Mouse (Mus musculus) liver, embryonic 14.5 days (tissue): ENCODE results near the gene Wars2. TPM values are rescaled to one million over a fixed set of nuclear protein-coding genes. Genes with fewer than 3 reads are reported as not detected.

Source experiments
- ATAC-seq: fragments of 200-750 bp; cut with Nextera tagmentation; 2 replicates; pipeline ENCODE4 v1.8.0; 2017; ENCODE audit warnings: moderate number of reproducible peaks, mild to moderate bottlenecking, moderate library complexity; ENCODE audit not compliant: insufficient read depth
- DNase-seq, 3 experiments: peaks; one replicate each; pipeline ENCODE4 v3.0.0-alpha.2; 2012 to 2013; ENCODE audit warnings: low read depth in 3 of 3, low spot score in 3 of 3
- H3K27ac ChIP-seq: fragments of 300-500 bp; sonication (generic); 2 replicates; pipeline ENCODE4 v1.5.1; 2014; ENCODE audit warnings: moderate library complexity, mild to moderate bottlenecking, control low read depth, inconsistent platforms
- H3K27me3 ChIP-seq: fragments of 300-500 bp; sonication (generic); 2 replicates; pipeline ENCODE4 v1.6.1; 2014; ENCODE audit warnings: mild to moderate bottlenecking, low read length, moderate library complexity; ENCODE audit not compliant: control insufficient read depth, insufficient read depth
- H3K36me3 ChIP-seq: fragments of 300-500 bp; sonication (generic); replicated peaks from 2 replicates; pipeline ENCODE4 v1.6.1; 2014; ENCODE audit warnings: low read depth; ENCODE audit not compliant: control insufficient read depth, insufficient read depth
- H3K4me1 ChIP-seq, 2 experiments: fragments of 200-500 bp in 1 of 2; fragments of 300-500 bp in 1 of 2; sonication (generic) in 1 of 2; replicated peaks; 2 replicates each; pipeline ENCODE4 v1.6.1; 2012 to 2014; ENCODE audit warnings: antibody characterized with exemption in 1 of 2, inconsistent platforms in 1 of 2, low read length in 1 of 2; ENCODE audit not compliant: control insufficient read depth in 2 of 2, insufficient read depth in 2 of 2
- H3K4me2 ChIP-seq: fragments of 300-500 bp; sonication (generic); 2 replicates; pipeline ENCODE4 v1.6.1; 2014; ENCODE audit warnings: low read depth, mild to moderate bottlenecking, control low read depth, moderate library complexity
- H3K4me3 ChIP-seq, 2 experiments: fragments of 200-500 bp in 1 of 2; fragments of 300-500 bp in 1 of 2; sonication (generic) in 1 of 2; 2 replicates each; pipeline ENCODE4 v1.5.1; 2012 to 2014; ENCODE audit warnings: low read depth in 2 of 2, low read length in 2 of 2, mild to moderate bottlenecking in 2 of 2, control low read depth in 1 of 2, inconsistent platforms in 1 of 2, moderate library complexity in 1 of 2; ENCODE audit not compliant: insufficient read depth in 1 of 2
- H3K9ac ChIP-seq: fragments of 300-500 bp; sonication (generic); replicated peaks from 2 replicates; pipeline ENCODE4 v1.6.1; 2014; ENCODE audit warnings: mild to moderate bottlenecking, control low read depth, moderate library complexity
- H3K9me3 ChIP-seq: fragments of 300-500 bp; sonication (generic); 2 replicates; pipeline ENCODE4 v1.6.1; 2016; ENCODE audit warnings: low read length, mixed read lengths; ENCODE audit not compliant: control insufficient read depth
- CTCF ChIP-seq: IDR thresholded peaks from 2 replicates; pipeline ENCODE4 v1.5.1; 2016; ENCODE audit warnings: antibody characterized with exemption, low read depth, control low read depth
- EP300 ChIP-seq: IDR thresholded peaks from 2 replicates; pipeline ENCODE4 v1.6.1; 2016; ENCODE audit warnings: antibody characterized with exemption, low read depth
- WGBS: fragments of 180-500 bp; shearing (Covaris S2); extraction: QIAGEN DNeasy Blood & Tissue Kit; methylation state at CpG from one replicate; pipeline ENCODE4 v1.1.7; 2014; ENCODE audit not compliant: insufficient replicate concordance; 5-methylcytosine and 5-hydroxymethylcytosine counted together
- polyA plus RNA-seq, 2 experiments: library from polyadenylated mRNA; depleted of rRNA in 1 of 2; stranded (reverse) in 1 of 2; unstranded in 1 of 2; fragments of >200 nt; fragmentation: Nextera tagmentation in 1 of 2; extraction: Ambion mirVana in 1 of 2; gene quantifications; 2 replicates each; pipeline versions ENCODE4 v1.2.1 to v1.2.3; 2012 to 2014

Gene Wars2
- polyA plus RNA-seq, 2 experiments: 2.1 to 2.8 TPM

DNA sequence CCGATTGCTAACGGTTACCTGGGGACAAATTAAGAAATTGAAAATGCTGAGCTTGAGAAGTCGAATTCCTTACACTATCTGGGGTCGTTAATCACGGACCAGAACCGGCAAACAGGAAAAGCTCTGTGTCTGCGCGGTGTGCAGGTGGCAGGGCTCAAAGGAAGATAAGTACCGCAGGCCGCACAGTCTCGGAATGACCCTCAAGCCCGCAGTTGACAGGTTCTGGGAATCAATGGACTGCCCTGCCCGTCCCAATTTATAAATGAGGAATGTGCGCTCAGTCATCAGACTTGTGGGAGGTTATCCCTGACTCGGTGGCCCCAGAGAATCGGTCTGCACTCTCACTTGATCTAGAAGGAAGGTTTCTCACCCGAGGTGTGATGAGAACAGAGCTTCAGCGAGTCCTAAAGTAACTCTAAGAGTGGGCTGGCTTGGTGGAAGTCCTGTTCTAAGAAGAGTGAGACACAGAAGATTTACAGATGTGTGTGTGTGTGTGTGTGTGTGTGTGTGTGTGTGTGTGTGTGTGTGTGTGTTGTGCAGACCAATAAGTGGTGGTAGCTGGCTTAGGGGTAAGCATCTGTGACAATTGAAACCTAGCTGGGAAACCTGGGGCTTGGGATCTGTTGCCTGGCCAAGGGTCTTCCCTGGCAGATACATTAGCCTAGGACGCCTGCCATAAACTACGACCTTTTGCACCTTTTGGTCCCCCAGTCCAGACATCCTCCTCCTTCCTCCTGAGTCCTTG, 98.6 kb downstream of the Wars2 start:
- no peak for TF ChIP-seq EP300
- TF ChIP-seq CTCF: no peak
- Histone ChIP-seq H3K27me3 (peaks cover 85% of the 10 kb centered on the region), H3K4me1 (no peaks in the 10 kb centered on the region), H3K4me2 (no peak overlapping the region), H3K36me3 (no peaks in the 10 kb centered on the region), H3K9me3 (no peaks in the 10 kb centered on the region), H3K4me3 (no peak overlapping the region), H3K9ac (no peak overlapping the region), H3K27ac (no peak overlapping the region)
- no peak for ATAC-seq
- DNase-seq: no peak
- WGBS: 1% methylated on average over 20 of the region's 20 CpGs

DNA sequence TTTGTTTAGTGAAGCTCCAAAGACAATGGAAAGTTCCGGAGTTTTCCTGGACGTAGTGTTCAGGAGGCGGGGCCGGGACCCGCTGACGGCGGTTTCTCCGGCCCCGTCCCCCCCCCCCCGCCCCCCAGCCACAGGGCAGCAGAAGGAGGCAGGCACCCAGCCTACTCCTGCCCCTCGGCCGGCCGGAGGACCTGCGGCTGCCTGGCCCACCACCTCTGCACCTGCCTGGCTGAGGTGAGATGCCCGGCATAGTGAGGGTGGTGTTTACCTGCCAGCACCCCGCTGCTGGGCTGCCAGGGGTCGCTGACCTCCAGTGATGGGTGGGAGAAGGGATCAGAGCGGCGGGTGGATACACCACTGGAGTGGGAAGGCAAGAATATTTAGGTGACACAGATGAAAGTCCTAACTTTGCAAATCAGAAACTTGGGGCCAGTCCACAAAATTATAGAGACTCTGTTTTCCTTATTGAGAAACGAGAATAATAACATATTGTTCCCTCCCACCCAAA, 99.4 kb downstream of the Wars2 start, which contains the start of gene Tbx15:
Tbx15 (plus strand) TSS at position 169 of the 508 bp plus-strand sequence.
- Histone ChIP-seq H3K36me3 (no peaks in the 10 kb centered on the region), H3K4me2 (no peak within 1 kb of the TSS), H3K4me1 (no peaks in the 10 kb centered on the region), H3K27me3 (peaks cover 84% of the 10 kb centered on the region), H3K27ac (no peak within 1 kb of the TSS), H3K9ac (no peak within 1 kb of the TSS), H3K9me3 (no peaks in the 10 kb centered on the region), H3K4me3 (no peak within 1 kb of the TSS)
- TF ChIP-seq EP300 (no peak), CTCF (no peak)
- no peak for ATAC-seq
- 3% methylated on average over 19 of the region's 20 CpGs for WGBS
- DNase-seq: no peak

DNA sequence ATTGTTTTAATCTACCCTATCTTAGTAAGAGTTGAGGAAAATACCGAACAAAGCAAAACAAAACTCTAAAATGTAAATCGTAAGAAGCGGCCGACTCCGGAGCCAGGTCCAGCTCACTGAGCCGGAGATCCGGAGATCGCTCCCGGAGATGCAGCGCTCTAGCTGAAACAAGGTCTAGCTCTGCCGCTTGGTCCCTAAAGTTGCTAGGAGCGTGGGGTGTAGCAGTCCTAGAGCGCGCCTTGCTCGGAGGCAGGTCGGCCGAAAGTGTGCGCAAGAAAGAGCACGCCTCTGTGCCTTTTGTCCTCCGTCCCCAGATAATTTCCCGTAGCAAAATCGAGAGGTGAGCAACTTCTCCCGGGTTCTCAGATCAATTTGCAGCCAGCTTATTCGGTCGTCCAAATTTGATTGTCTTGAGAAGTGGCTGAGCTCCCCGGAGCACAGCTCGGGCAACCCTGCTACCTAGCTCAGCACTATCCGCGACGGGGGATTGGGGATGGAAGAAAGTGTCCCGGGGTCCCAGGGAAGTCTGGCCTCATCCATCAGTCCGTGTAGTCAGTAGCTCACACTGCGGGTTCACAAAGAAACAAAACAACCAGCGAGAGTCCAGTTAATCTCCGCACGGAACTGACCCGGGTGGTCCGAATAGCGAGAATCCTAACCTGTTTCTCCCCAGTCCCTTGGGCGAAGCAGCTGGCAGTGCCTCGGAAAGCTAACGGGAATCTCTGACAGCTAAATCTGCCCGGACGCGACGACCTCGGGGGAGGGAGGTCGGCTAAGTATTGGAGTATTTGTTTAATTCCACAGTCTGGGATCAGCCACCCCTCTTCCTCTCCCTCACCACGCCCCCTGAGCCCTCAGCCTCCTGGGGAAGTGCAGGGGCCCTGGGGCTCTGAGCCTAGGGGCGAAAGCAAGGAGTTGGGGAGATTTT, 100.2 kb downstream of the Wars2 start:
- TF ChIP-seq CTCF: no peak
- no peak for TF ChIP-seq EP300

DNA sequence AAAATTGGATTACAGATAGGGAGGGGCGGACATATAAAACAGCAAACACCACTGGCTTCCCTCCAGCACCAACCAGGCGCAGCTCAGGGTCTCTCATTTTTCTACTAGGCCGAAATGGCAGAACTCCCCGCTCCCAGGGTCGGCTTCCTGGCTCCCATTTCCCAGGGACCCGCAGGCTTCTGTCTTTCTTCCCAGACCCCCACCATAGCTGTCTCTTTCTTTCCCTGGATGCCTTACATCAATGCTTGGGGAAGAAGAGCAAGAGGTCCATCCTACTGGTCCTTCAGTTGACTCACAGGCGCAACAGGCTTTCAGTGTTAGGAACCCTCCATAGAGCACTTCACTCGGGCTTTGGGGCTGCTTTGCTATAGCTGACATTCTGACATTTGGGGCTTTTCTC, 101.6 kb downstream of the Wars2 start:
- Histone ChIP-seq H3K9ac (no peak overlapping the region), H3K4me1 (no peaks in the 10 kb centered on the region), H3K27ac (no peak overlapping the region), H3K9me3 (no peaks in the 10 kb centered on the region), H3K4me2 (no peak overlapping the region), H3K36me3 (no peaks in the 10 kb centered on the region), H3K4me3 (no peak overlapping the region), H3K27me3 (peaks cover 84% of the 10 kb centered on the region)
- TF ChIP-seq EP300 (no peak), CTCF (no peak)
- ATAC-seq (no peak), DNase-seq (no peak)
- WGBS: 7% methylated on average over 8 of the region's 8 CpGs

More for the DNA sequence above, 100.2 kb downstream of the Wars2 start:
- Histone ChIP-seq H3K9me3 (no peaks in the 10 kb centered on the region), H3K4me3 (no peak overlapping the region), H3K4me1 (no peaks in the 10 kb centered on the region), H3K9ac (no peak overlapping the region), H3K4me2 (no peak overlapping the region), H3K27me3 (peaks cover 81% of the 10 kb centered on the region), H3K36me3 (no peaks in the 10 kb centered on the region), H3K27ac (no peak overlapping the region)
- no peak for DNase-seq
- ATAC-seq: no peak
- 1% methylated on average over 50 of the region's 50 CpGs for WGBS

DNA sequence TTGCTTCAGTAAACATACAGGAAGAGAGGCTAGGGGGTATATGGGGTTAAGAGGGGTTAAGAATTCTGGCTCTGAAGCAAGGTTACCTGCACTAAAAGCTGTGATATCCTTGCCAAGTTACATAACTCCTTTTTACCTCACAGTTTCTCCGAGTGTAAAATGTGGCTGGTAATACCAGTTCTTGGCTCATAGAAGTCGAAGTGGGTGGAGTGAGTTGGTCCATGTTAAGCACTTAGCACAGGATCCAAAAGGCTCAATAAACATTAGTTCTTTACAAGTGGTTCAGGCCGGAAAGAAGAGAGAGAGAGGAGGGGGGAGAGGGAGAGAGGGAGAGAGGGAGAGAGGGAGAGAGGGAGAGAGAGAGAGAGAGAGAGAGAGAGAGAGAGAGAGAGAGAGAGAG, 104.5 kb downstream of the Wars2 start:
- WGBS: 16% methylated on average over 3 of the region's 3 CpGs
- H3K4me3 ChIP-seq: no peak overlapping the region
- no peak for ATAC-seq
- peaks cover 84% of the 10 kb centered on the region for H3K27me3 ChIP-seq
- no peak overlapping the region for H3K9ac ChIP-seq
- TF ChIP-seq EP300 (no peak), CTCF (no peak)
- H3K4me2 ChIP-seq: no peak overlapping the region
- DNase-seq: no peak
- H3K36me3 ChIP-seq: no peaks in the 10 kb centered on the region
- H3K4me1 ChIP-seq: no peaks in the 10 kb centered on the region
- H3K9me3 ChIP-seq: no peaks in the 10 kb centered on the region
- H3K27ac ChIP-seq: no peak overlapping the region
